Mouse (Mus musculus): ENCODE data around the gene Ank. TPM values are rescaled to one million over a fixed set of nuclear protein-coding genes. Genes with fewer than 3 reads are reported as not detected.

The Ank gene
- total and polyA plus RNA-seq, 3 experiments, result 0.04 to 0.15 TPM; not detected in 1

GRCm38 (mm10) chr15:27625014-27625889 lies 158.8 kb downstream of the Ank start:
- Histone ChIP-seq H3K36me3 (ENCODE audit: control insufficient read depth in 1 of 2, insufficient read depth in 2 of 2, low read length in 2 of 2) (peaks cover 8 to 54% of the 10 kb centered on the region in 2 experiments), H3K9me3 (replicated peaks; ENCODE audit: insufficient read depth, low read length) (no peaks in the 10 kb centered on the region), H3K27me3 (ENCODE audit: control insufficient read depth in 1 of 2, insufficient read depth in 2 of 2, low read length in 2 of 2) (no peaks in the 10 kb centered on the region), H3K27ac (ENCODE audit: control insufficient read depth, low read depth, low read length) (peak overlapping the region; percentile 57), H3K4me3 (ENCODE audit: control insufficient read depth in 1 of 2, insufficient read depth in 1 of 2, low read depth in 2 of 2, low read length in 2 of 2) (no peak overlapping the region), H3K79me2 (ENCODE audit: control insufficient read depth, insufficient read depth, low read length, poor library complexity) (peaks cover 74% of the 10 kb centered on the region), H3K9ac (ENCODE audit: control insufficient read depth, low read depth, low read length, poor library complexity, severe bottlenecking) (no peak overlapping the region), H3K4me1 (ENCODE audit: control insufficient read depth in 1 of 2, insufficient read depth in 2 of 2, low read length in 2 of 2) (peaks cover 25 to 42% of the 10 kb centered on the region in 2 experiments)
- TF ChIP-seq RAD21 (IDR thresholded peaks at IDR 0.05; ENCODE audit: low read depth, low read length), result no peak
- TF ChIP-seq MAFK (IDR thresholded peaks at IDR 0.05; ENCODE audit: borderline replicate concordance, low read depth, low read length), result peak; percentile 52; the same call in 1 of the 2 replicates
- 0 out of 4 replicates have a peak, but pooled peaks of 1 of the 2 experiments have one; percentile 18 for TF ChIP-seq EP300 (IDR thresholded peaks at IDR 0.05; ENCODE audit: low read depth in 1 of 2, low read length in 2 of 2)
- peak; percentile 92 for TF ChIP-seq TBP (IDR thresholded peaks at IDR 0.05; ENCODE audit: low read depth, low read length)
- TF ChIP-seq NRF1 (IDR thresholded peaks at IDR 0.05; ENCODE audit: insufficient read depth, low read depth, low read length, poor library complexity, severe bottlenecking), result no peak
- TF ChIP-seq UBTF (IDR thresholded peaks at IDR 0.05; ENCODE audit: borderline replicate concordance, insufficient read depth, low read depth, low read length), result 0 out of 2 replicates have a peak, but pooled peaks have one; percentile 52
- TF ChIP-seq SIN3A (IDR thresholded peaks at IDR 0.05; ENCODE audit: low read length), result 0 out of 2 replicates have a peak, but pooled peaks have one; percentile 41
- TF ChIP-seq ZKSCAN1 (IDR thresholded peaks at IDR 0.05; ENCODE audit: low read depth, low read length), result no peak
- no peak for TF ChIP-seq POLR2A (IDR thresholded peaks at IDR 0.05; ENCODE audit: control insufficient read depth in 1 of 2, insufficient read depth in 1 of 2, low read depth in 1 of 2, low read length in 2 of 2, poor library complexity in 1 of 2)
- 0 out of 2 replicates have a peak, but pooled peaks have one; percentile 22 for TF ChIP-seq ETS1 (IDR thresholded peaks at IDR 0.05; ENCODE audit: low read depth, low read length)
- no peak for TF ChIP-seq POLR2AphosphoS2 (IDR thresholded peaks at IDR 0.05; ENCODE audit: low read length)
- no peak for TF ChIP-seq ZMIZ1 (IDR thresholded peaks at IDR 0.05; ENCODE audit: low read depth, low read length)
- no peak for TF ChIP-seq MYC (IDR thresholded peaks at IDR 0.05; ENCODE audit: low read depth, low read length)
- no peak for TF ChIP-seq SMC3 (IDR thresholded peaks at IDR 0.05; ENCODE audit: low read depth, low read length)
- no peak for TF ChIP-seq MAZ (IDR thresholded peaks at IDR 0.05; ENCODE audit: low read depth, low read length)
- TF ChIP-seq USF1 (IDR thresholded peaks at IDR 0.05; ENCODE audit: low read depth, low read length), result no peak
- TF ChIP-seq KAT2A (conservative IDR thresholded peaks at IDR 0.05; ENCODE audit: low read depth, low read length), result no peak
- no peak for TF ChIP-seq E2F4 (IDR thresholded peaks at IDR 0.05; ENCODE audit: borderline replicate concordance, low read depth, low read length)
- peak; percentile 78 for DNase-seq (ENCODE audit: low read depth, low spot score)

GRCm38 (mm10) chr15:27625890-27626255 lies 159.4 kb downstream of the Ank start:
- Histone ChIP-seq H3K4me1 (ENCODE audit: control insufficient read depth in 1 of 2, insufficient read depth in 2 of 2, low read length in 2 of 2) (peaks cover 21 to 38% of the 10 kb centered on the region in 2 experiments), H3K36me3 (ENCODE audit: control insufficient read depth in 1 of 2, insufficient read depth in 2 of 2, low read length in 2 of 2) (peaks cover 8 to 49% of the 10 kb centered on the region in 2 experiments), H3K79me2 (ENCODE audit: control insufficient read depth, insufficient read depth, low read length, poor library complexity) (peaks cover 76% of the 10 kb centered on the region), H3K4me3 (ENCODE audit: control insufficient read depth in 1 of 2, insufficient read depth in 1 of 2, low read depth in 2 of 2, low read length in 2 of 2) (no peak overlapping the region), H3K9ac (ENCODE audit: control insufficient read depth, low read depth, low read length, poor library complexity, severe bottlenecking) (no peak overlapping the region), H3K27ac (ENCODE audit: control insufficient read depth, low read depth, low read length) (peak overlapping the region; percentile 57; the same call in 1 of the 2 replicates), H3K27me3 (ENCODE audit: control insufficient read depth in 1 of 2, insufficient read depth in 2 of 2, low read length in 2 of 2) (no peaks in the 10 kb centered on the region), H3K9me3 (replicated peaks; ENCODE audit: insufficient read depth, low read length) (no peaks in the 10 kb centered on the region)
- TF ChIP-seq E2F4 (IDR thresholded peaks at IDR 0.05; ENCODE audit: borderline replicate concordance, low read depth, low read length) (no peak), POLR2AphosphoS2 (IDR thresholded peaks at IDR 0.05; ENCODE audit: low read length) (no peak), MAFK (IDR thresholded peaks at IDR 0.05; ENCODE audit: borderline replicate concordance, low read depth, low read length) (no peak), CHD1 (IDR thresholded peaks at IDR 0.05; ENCODE audit: low read depth, low read length) (no peak), ZMIZ1 (IDR thresholded peaks at IDR 0.05; ENCODE audit: low read depth, low read length) (no peak), GATA1 (IDR thresholded peaks at IDR 0.05; ENCODE audit: low read depth, low read length) (no peak), MYC (IDR thresholded peaks at IDR 0.05; ENCODE audit: low read depth, low read length) (no peak), SMC3 (IDR thresholded peaks at IDR 0.05; ENCODE audit: low read depth, low read length) (no peak)
- DNase-seq (ENCODE audit: low read depth, low spot score), result no peak

All from MEL (cell line).